Mouse (Mus musculus) lung, postnatal 36 days (tissue): ENCODE results near the gene Larp6.

Source experiments
- DNase-seq: peaks from one replicate; pipeline ENCODE4 v3.0.0; 2022; ENCODE audit warnings: mixed read lengths

Gene Larp6

GRCm38 (mm10) chr9:60715828-60716227 is 3.0 kb downstream of the Larp6 start:
- no peak for DNase-seq

- peak; percentile 88 for DNase-seq
Observed at GRCm38 (mm10) chr9:60718284-60718683, 5.5 kb downstream of the Larp6 start.

- no peak for DNase-seq
Observed at GRCm38 (mm10) chr9:60719687-60720086, 6.9 kb downstream of the Larp6 start.

- no peak for DNase-seq
Observed at GRCm38 (mm10) chr9:60724968-60725367, 12.2 kb downstream of the Larp6 start.

- no peak for DNase-seq
Observed at GRCm38 (mm10) chr9:60734321-60734720, 21.5 kb downstream of the Larp6 start.

GRCm38 (mm10) chr9:60739126-60739525 is 26.3 kb downstream of the Larp6 start:
- DNase-seq: no peak

- peak; percentile 7 for DNase-seq
Observed at GRCm38 (mm10) chr9:60741436-60741835, 28.6 kb downstream of the Larp6 start.

- peak; percentile 72 for DNase-seq
Observed at GRCm38 (mm10) chr9:60742516-60742915, 29.7 kb downstream of the Larp6 start.

GRCm38 (mm10) chr9:60743180-60743900 is 30.6 kb downstream of the Larp6 start:
- peak; percentile 87 for DNase-seq

GRCm38 (mm10) chr9:60744171-60744969 is 31.6 kb downstream of the Larp6 start:
- DNase-seq: peak; percentile 56

- no peak for DNase-seq
Observed at GRCm38 (mm10) chr9:60744971-60745370, 32.2 kb downstream of the Larp6 start.

- no peak for DNase-seq
Observed at GRCm38 (mm10) chr9:60746561-60746960, 33.8 kb downstream of the Larp6 start.

GRCm38 (mm10) chr9:60747672-60748071 is 34.9 kb downstream of the Larp6 start:
- no peak for DNase-seq

- no peak for DNase-seq
Observed at GRCm38 (mm10) chr9:60748191-60748590, 35.4 kb downstream of the Larp6 start.

GRCm38 (mm10) chr9:60749105-60749504 is 36.3 kb downstream of the Larp6 start:
- DNase-seq: no peak

GRCm38 (mm10) chr9:60751098-60751497 is 38.3 kb downstream of the Larp6 start:
- DNase-seq: no peak

- DNase-seq: no peak
Observed at GRCm38 (mm10) chr9:60751971-60752370, 39.2 kb downstream of the Larp6 start.

- DNase-seq: no peak
Observed at GRCm38 (mm10) chr9:60752636-60753035, 39.8 kb downstream of the Larp6 start.

- peak; percentile 88 for DNase-seq
Observed at GRCm38 (mm10) chr9:60756258-60756657, 43.5 kb downstream of the Larp6 start.

- peak; percentile 35 for DNase-seq
Observed at GRCm38 (mm10) chr9:60756866-60757740, 44.3 kb downstream of the Larp6 start.

- no peak for DNase-seq
Observed at GRCm38 (mm10) chr9:60757817-60758216, 45.0 kb downstream of the Larp6 start.

GRCm38 (mm10) chr9:60759436-60760007 is 46.7 kb downstream of the Larp6 start:
- DNase-seq: no peak

- DNase-seq: no peak
Observed at GRCm38 (mm10) chr9:60765181-60765580, 52.4 kb downstream of the Larp6 start.
